Mouse (Mus musculus) midbrain, embryonic 13.5 days (tissue): Measurements from ENCODE around the gene Itih5. TPM values are rescaled to one million over a fixed set of nuclear protein-coding genes. Genes with fewer than 3 reads are reported as not detected.

Experiments
- ATAC-seq: fragments of 200-750 bp; cut with Nextera tagmentation; 2 replicates; pipeline ENCODE4 v1.8.0; 2017; ENCODE audit warnings: mild to moderate bottlenecking, moderate TSS enrichment, moderate library complexity
- H3K27ac ChIP-seq: fragments of 300-500 bp; sonication (generic); 2 replicates; pipeline ENCODE4 v1.5.1; 2015; ENCODE audit warnings: inconsistent platforms, mild to moderate bottlenecking, moderate library complexity
- H3K27me3 ChIP-seq: fragments of 300-500 bp; sonication (generic); 2 replicates; pipeline ENCODE4 v1.6.1; 2015; ENCODE audit warnings: mild to moderate bottlenecking, inconsistent platforms
- H3K36me3 ChIP-seq: fragments of 300-500 bp; sonication (generic); 2 replicates; pipeline ENCODE4 v1.6.1; 2015; ENCODE audit warnings: mild to moderate bottlenecking, inconsistent platforms
- H3K4me1 ChIP-seq: fragments of 300-500 bp; sonication (generic); replicated peaks from 2 replicates; pipeline ENCODE4 v1.6.1; 2015; ENCODE audit warnings: inconsistent platforms
- H3K4me2 ChIP-seq: fragments of 300-500 bp; sonication (generic); replicated peaks from 2 replicates; pipeline ENCODE4 v1.6.1; 2015; ENCODE audit warnings: moderate library complexity, mild to moderate bottlenecking, inconsistent platforms
- H3K4me3 ChIP-seq: fragments of 300-500 bp; sonication (generic); replicated peaks from 2 replicates; pipeline ENCODE4 v1.5.1; 2015; ENCODE audit warnings: mild to moderate bottlenecking, inconsistent platforms
- H3K9ac ChIP-seq: fragments of 300-500 bp; sonication (generic); replicated peaks from 2 replicates; pipeline ENCODE4 v1.6.1; 2015; ENCODE audit warnings: mild to moderate bottlenecking, inconsistent platforms
- H3K9me3 ChIP-seq: fragments of 300-500 bp; sonication (generic); 2 replicates; pipeline ENCODE4 v1.6.1; 2016; ENCODE audit warnings: mild to moderate bottlenecking, inconsistent platforms
- WGBS: fragments of 180-500 bp; shearing (Covaris S2); methylation state at CpG from one replicate; pipeline ENCODE4 v1.1.7; 2015; 5-methylcytosine and 5-hydroxymethylcytosine counted together
- polyA plus RNA-seq: library from polyadenylated mRNA; unstranded; fragments of >200 nt; fragmentation: Nextera tagmentation; extraction: Ambion mirVana; gene quantifications from 2 replicates; pipeline ENCODE4 v1.2.1, GENCODE M21; 2015

The Itih5 gene
- polyA plus RNA-seq, 1 experiment from 2014 or later = 6.2 TPM

DNA sequence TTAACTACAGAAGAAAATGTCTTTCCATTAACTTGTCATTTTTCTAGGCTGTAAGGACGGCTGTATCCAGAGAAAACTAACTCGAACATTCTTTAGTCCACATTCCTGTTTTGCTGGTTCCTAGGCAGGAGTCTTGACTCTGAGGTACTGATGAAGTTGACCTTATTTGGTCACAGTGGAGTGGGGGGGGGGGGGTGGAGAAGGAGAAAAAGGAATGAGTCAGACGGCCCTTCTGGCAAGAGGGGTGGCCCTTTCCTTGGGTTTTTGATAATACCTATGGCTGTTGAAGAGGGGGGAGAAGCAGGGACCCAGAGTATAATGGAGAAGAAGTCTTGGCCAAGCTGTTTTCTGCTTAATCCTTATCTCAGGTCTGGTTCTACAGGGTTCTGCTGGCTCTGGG, 148.0 kb downstream of the Itih5 start:
- Histone ChIP-seq H3K4me3 (no peak overlapping the region), H3K27ac (no peak overlapping the region), H3K9ac (no peak overlapping the region), H3K4me1 (peaks cover 4% of the 10 kb centered on the region), H3K4me2 (no peak overlapping the region), H3K27me3 (peaks cover 3% of the 10 kb centered on the region; the same call in 1 of the 2 replicates), H3K9me3 (no peaks in the 10 kb centered on the region), H3K36me3 (no peaks in the 10 kb centered on the region)
- WGBS = 69% methylated on average over 3 of the region's 3 CpGs
- ATAC-seq = no peak

DNA sequence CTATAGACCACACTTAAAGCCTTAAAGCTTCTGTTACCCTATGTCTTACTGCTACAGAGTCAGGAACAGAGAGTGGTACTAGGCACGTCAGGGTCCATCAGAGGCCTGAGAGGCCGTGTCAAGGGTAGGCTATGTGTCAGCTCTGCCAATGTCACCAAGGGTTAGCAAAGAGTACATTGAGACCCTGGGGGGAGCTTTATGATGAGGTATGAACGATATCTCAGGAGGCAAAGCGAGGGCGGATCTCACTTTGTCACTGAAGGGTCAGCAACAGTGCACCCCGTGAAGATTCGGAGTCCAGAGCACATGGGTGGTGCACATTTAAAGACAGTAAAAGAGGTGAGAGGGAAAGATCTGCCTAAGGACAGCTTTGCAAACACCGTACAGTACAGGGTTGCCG, 148.6 kb downstream of the Itih5 start:
- no peak overlapping the region for H3K4me3 ChIP-seq
- no peak overlapping the region for H3K4me2 ChIP-seq
- H3K36me3 ChIP-seq = no peaks in the 10 kb centered on the region
- no peak for ATAC-seq
- no peaks in the 10 kb centered on the region for H3K9me3 ChIP-seq
- 95% methylated on average over 9 of the region's 9 CpGs for WGBS
- H3K27me3 ChIP-seq = peaks cover 3% of the 10 kb centered on the region; the same call in 1 of the 2 replicates
- H3K4me1 ChIP-seq = peaks cover 4% of the 10 kb centered on the region
- H3K9ac ChIP-seq = no peak overlapping the region
- no peak overlapping the region for H3K27ac ChIP-seq

DNA sequence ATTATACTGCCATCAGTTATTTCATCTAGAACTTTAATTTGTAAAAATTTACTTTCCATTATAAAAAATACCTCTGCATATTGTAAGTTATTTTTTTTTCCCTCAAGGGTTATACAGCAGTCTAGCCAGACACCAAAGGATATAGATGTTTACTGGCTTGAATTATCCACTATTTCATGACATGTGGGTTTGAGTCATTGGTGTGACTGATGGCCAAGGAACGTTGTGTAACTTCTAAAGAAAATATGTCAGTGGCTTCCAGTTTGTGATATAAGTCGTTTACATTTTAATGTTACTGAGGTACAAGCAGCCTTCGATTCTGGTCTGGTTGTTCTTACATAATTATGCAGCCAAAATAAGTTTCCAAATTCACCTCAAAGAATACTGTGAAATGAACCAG, 151.5 kb downstream of the Itih5 start:
- 79% methylated on average over 3 of the region's 3 CpGs for WGBS
- H3K9me3 ChIP-seq = no peaks in the 10 kb centered on the region
- H3K4me2 ChIP-seq = no peak overlapping the region
- H3K4me3 ChIP-seq = no peak overlapping the region
- no peaks in the 10 kb centered on the region for H3K36me3 ChIP-seq
- H3K9ac ChIP-seq = no peak overlapping the region
- H3K27ac ChIP-seq = no peak overlapping the region
- H3K4me1 ChIP-seq = peaks cover 4% of the 10 kb centered on the region
- peaks cover 3% of the 10 kb centered on the region; the same call in 1 of the 2 replicates for H3K27me3 ChIP-seq
- ATAC-seq = no peak

Other genes starting within 250 kb of the Itih5 start
- gene Taf3, start 105.0 kb upstream of the Itih5 start, polyA plus RNA-seq = 16.4 and 18.0 TPM in 2 replicates
- 500 and 520 TPM in 2 replicates for gene Atp5c1, start 73.1 kb upstream of the Itih5 start, polyA plus RNA-seq
- 39.0 and 39.6 TPM in 2 replicates for gene Kin, start 73.0 kb upstream of the Itih5 start, polyA plus RNA-seq
- 0.81 and 1.0 TPM in 2 replicates for gene Itih2, start 22.2 kb upstream of the Itih5 start, polyA plus RNA-seq
- 2.9 TPM in 2 replicates for gene Sfmbt2, start 216.9 kb downstream of the Itih5 start, polyA plus RNA-seq